Mouse (Mus musculus): ENCODE results near the gene Gm12185. TPM values are rescaled to one million over a fixed set of nuclear protein-coding genes. Genes with fewer than 3 reads are reported as not detected.

Gm12185 gene
- total RNA-seq, 2 experiments from 2014 or later = not detected

DNA sequence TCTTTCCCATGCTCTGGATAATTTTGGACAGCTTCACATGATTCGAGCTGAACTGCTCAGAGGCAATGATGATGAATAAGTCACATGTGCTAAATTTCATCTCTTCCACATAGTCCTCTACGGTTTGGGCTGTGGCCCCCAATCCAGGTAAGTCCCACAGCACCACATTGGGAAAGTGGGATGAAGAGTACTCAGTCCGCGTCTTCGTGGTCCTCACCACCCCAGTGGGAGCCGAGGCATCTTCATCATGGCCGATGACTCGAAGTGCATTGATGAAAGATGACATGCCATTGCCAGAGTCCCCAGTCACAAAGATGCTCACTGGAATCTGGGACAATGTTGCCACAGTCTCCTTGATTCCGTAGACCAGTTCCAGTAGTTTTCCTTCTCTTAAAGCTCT, 125.5 kb downstream of the Gm12185 start:
- ATAC-seq (replicated peaks; ENCODE audit: low FRiP score, poor library complexity, severe bottlenecking) = no peak

DNA sequence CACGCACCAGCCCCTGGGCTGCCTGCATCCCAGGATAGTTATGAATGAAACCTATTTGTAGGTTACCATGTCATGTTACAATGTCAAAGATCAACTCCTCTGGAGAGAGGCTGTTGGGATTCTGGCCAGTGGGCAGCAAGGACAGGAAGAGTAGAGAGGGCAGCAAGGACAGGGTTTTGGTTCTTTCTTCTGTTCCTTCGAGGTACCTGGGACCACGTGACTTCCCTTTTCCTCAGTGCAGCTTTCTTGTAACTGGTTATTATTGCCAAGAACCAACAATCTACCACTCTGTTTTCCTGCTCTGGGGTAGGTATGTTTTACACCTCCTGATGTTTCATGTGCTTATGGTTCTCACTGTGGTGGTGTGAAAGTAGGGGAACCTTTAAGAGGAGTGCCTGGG, 128.2 kb downstream of the Gm12185 start:
- ATAC-seq (replicated peaks; ENCODE audit: low FRiP score, poor library complexity, severe bottlenecking) = no peak

DNA sequence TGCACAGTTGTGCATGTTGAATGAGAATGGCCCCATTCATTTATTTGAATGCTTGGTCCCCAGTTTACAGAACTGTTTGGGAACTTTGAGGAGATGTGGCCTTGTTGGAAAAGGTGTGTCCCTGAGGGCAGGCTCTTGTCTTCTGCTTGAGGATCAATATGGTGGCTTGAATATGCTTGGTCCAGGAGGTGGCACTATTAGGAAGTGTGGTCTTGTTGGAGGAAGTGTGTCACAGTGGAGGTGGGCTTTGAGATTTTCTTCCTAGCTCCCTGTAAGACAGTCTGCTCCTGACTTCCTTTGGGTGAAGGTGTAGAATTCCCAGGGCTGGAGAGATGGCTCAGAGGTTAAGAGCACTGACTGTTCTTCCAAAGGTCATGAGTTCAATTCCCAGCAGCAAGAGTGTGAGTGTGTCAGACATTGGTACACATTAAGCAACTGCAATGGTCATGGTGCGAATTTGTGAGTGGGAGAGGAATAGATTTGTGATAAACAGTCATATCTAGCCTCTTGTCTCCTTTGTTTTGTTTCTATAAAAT, 129.2 kb downstream of the Gm12185 start:
- ATAC-seq (replicated peaks; ENCODE audit: low FRiP score, poor library complexity, severe bottlenecking) = no peak

DNA sequence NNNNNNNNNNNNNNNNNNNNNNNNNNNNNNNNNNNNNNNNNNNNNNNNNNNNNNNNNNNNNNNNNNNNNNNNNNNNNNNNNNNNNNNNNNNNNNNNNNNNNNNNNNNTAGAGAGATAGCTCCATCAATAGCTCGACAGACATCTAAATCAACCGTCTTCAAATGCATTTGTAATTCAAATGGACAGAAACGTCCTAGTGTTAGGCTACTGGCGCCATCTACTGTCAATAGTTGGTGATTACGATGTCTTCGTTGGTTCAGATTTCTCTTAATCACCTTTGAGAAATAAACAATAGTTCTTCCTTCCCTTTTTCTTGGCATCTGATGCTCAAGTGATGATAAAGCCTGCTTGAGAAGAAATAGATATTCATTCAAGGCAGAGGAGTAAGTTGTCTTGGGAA, 133.0 kb downstream of the Gm12185 start:
- ATAC-seq (replicated peaks; ENCODE audit: low FRiP score, poor library complexity, severe bottlenecking) = no peak

Other genes with a start within 250 kb of the Gm12185 start
- 648 and 827 TPM in 2 replicates for gene Rack1, start 191.9 kb downstream of the Gm12185 start, total RNA-seq (2015; ENCODE audit: low replicate concordance)
- gene Rack1, start 191.9 kb downstream of the Gm12185 start, total RNA-seq (2017; ENCODE audit: low replicate concordance) = 220 and 369 TPM in 2 replicates
- 8.8 and 10.1 TPM in 2 replicates for gene Trim41, start 174.9 kb downstream of the Gm12185 start, total RNA-seq (2015; ENCODE audit: low replicate concordance)
- 17.5 and 41.5 TPM in 2 replicates for gene Trim41, start 174.9 kb downstream of the Gm12185 start, total RNA-seq (2017; ENCODE audit: low replicate concordance)
- 0.42 TPM in 1 of 2 replicates, not detected in the other for gene Trim7, start 166.1 kb downstream of the Gm12185 start, total RNA-seq (2015; ENCODE audit: low replicate concordance)
- 1.0 TPM in 1 of 2 replicates, not detected in the other for gene Trim7, start 166.1 kb downstream of the Gm12185 start, total RNA-seq (2017; ENCODE audit: low replicate concordance)
- 2.9 TPM in 1 of 2 replicates, not detected in the other for gene Gm12184, start 165.6 kb downstream of the Gm12185 start, total RNA-seq (2015; ENCODE audit: low replicate concordance)
- gene Gm12184, start 165.6 kb downstream of the Gm12185 start, total RNA-seq (2017; ENCODE audit: low replicate concordance) = 9.6 TPM in 1 of 2 replicates, not detected in the other
- gene Irgm1, start 120.5 kb downstream of the Gm12185 start, total RNA-seq (2015; ENCODE audit: low replicate concordance) = 50.3 and 55.5 TPM in 2 replicates
- 51.0 and 53.7 TPM in 2 replicates for gene Irgm1, start 120.5 kb downstream of the Gm12185 start, total RNA-seq (2017; ENCODE audit: low replicate concordance)
- 0.72 and 1.7 TPM in 2 replicates for gene Gm5431, start 90.0 kb downstream of the Gm12185 start, total RNA-seq (2015; ENCODE audit: low replicate concordance)
- 0.64 and 1.5 TPM in 2 replicates for gene Gm5431, start 90.0 kb downstream of the Gm12185 start, total RNA-seq (2017; ENCODE audit: low replicate concordance)
- 6.3 and 13.7 TPM in 2 replicates for gene Psme2b, start 46.0 kb downstream of the Gm12185 start, total RNA-seq (2015; ENCODE audit: low replicate concordance)
- 0.90 and 2.6 TPM in 2 replicates for gene Psme2b, start 46.0 kb downstream of the Gm12185 start, total RNA-seq (2017; ENCODE audit: low replicate concordance)
- gene Olfr56, start 13.3 kb downstream of the Gm12185 start, total RNA-seq (2015; ENCODE audit: low replicate concordance) = 1.7 and 3.2 TPM in 2 replicates
- gene Olfr56, start 13.3 kb downstream of the Gm12185 start, total RNA-seq (2017; ENCODE audit: low replicate concordance) = 1.5 and 6.1 TPM in 2 replicates
- 12.2 and 15.5 TPM in 2 replicates for gene 9930111J21Rik1, start 12.8 kb downstream of the Gm12185 start, total RNA-seq (2015; ENCODE audit: low replicate concordance)
- 1.4 and 5.0 TPM in 2 replicates for gene 9930111J21Rik1, start 12.8 kb downstream of the Gm12185 start, total RNA-seq (2017; ENCODE audit: low replicate concordance)
- not detected in 2 replicates for gene Tgtp1, start 1.9 kb upstream of the Gm12185 start, total RNA-seq (2015; ENCODE audit: low replicate concordance)
- 2.6 and 3.5 TPM in 2 replicates for gene Tgtp1, start 1.9 kb upstream of the Gm12185 start, total RNA-seq (2017; ENCODE audit: low replicate concordance)
- gene 9930111J21Rik2, start 59.0 kb upstream of the Gm12185 start, total RNA-seq (2015; ENCODE audit: low replicate concordance) = 19.1 and 19.3 TPM in 2 replicates
- gene 9930111J21Rik2, start 59.0 kb upstream of the Gm12185 start, total RNA-seq (2017; ENCODE audit: low replicate concordance) = 13.3 and 13.7 TPM in 2 replicates
- 10.5 and 29.3 TPM in 2 replicates for gene Tgtp2, start 72.0 kb upstream of the Gm12185 start, total RNA-seq (2015; ENCODE audit: low replicate concordance)
- 19.6 and 28.1 TPM in 2 replicates for gene Tgtp2, start 72.0 kb upstream of the Gm12185 start, total RNA-seq (2017; ENCODE audit: low replicate concordance)
- gene Ifi47, start 84.4 kb upstream of the Gm12185 start, total RNA-seq (2015; ENCODE audit: low replicate concordance) = 54.1 and 55.9 TPM in 2 replicates
- gene Ifi47, start 84.4 kb upstream of the Gm12185 start, total RNA-seq (2017; ENCODE audit: low replicate concordance) = 17.2 and 18.8 TPM in 2 replicates
- not detected in 2 replicates for gene Olfr1396, start 122.6 kb upstream of the Gm12185 start, total RNA-seq (2015; ENCODE audit: low replicate concordance)
- not detected in 2 replicates for gene Olfr1396, start 122.6 kb upstream of the Gm12185 start, total RNA-seq (2017; ENCODE audit: low replicate concordance)
- gene Olfr1395, start 150.0 kb upstream of the Gm12185 start, total RNA-seq (2015; ENCODE audit: low replicate concordance) = not detected in 2 replicates
- not detected in 2 replicates for gene Olfr1395, start 150.0 kb upstream of the Gm12185 start, total RNA-seq (2017; ENCODE audit: low replicate concordance)
- gene Olfr1394, start 162.2 kb upstream of the Gm12185 start, total RNA-seq (2015; ENCODE audit: low replicate concordance) = not detected in 2 replicates
- not detected in 2 replicates for gene Olfr1394, start 162.2 kb upstream of the Gm12185 start, total RNA-seq (2017; ENCODE audit: low replicate concordance)
- gene Btnl9, start 194.9 kb upstream of the Gm12185 start, total RNA-seq (2015; ENCODE audit: low replicate concordance) = 1.1 and 2.9 TPM in 2 replicates
- 0.53 and 0.77 TPM in 2 replicates for gene Btnl9, start 194.9 kb upstream of the Gm12185 start, total RNA-seq (2017; ENCODE audit: low replicate concordance)
- gene Zfp62, start 211.1 kb upstream of the Gm12185 start, total RNA-seq (2015; ENCODE audit: low replicate concordance) = 55.9 and 72.1 TPM in 2 replicates
- gene Zfp62, start 211.1 kb upstream of the Gm12185 start, total RNA-seq (2017; ENCODE audit: low replicate concordance) = 35.6 and 36.3 TPM in 2 replicates

All from erythroid progenitor cell, adult 5-6 weeks (primary cell).